Mouse (Mus musculus): ENCODE results near the gene Lsm10.

GRCm38 (mm10) chr4:126090101-126090847 is 6.1 kb upstream of the Lsm10 start:
- no peak for TF ChIP-seq CTCF (IDR thresholded peaks at IDR 0.05)
- no peak for TF ChIP-seq EP300 (IDR thresholded peaks at IDR 0.05)

Measured in lung, postnatal 0 days (tissue).